Mouse (Mus musculus): ENCODE measurements around the gene Rad9b. TPM values are rescaled to one million over a fixed set of nuclear protein-coding genes. Genes with fewer than 3 reads are reported as not detected.
A peak's percentile ranks its signal among the peaks of the same experiment; 100 is the strongest.

Gene Rad9b
- total RNA-seq (2014; rRNA removed) (5.1 and 8.3 TPM in 2 replicates), polyA plus RNA-seq (2015; fragmentation: Nextera tagmentation; extraction: Ambion mirVana) (14.0 and 15.0 TPM in 2 replicates)

- WGBS, result 2% methylated on average over 51 of the region's 51 CpGs
- Histone ChIP-seq H3K27ac (peak within 1 kb of the TSS; percentile 88), H3K9me3 (ENCODE audit: low read length) (no peaks in the 10 kb centered on the region), H3K27me3 (ENCODE audit: insufficient read depth, low read length) (no peaks in the 10 kb centered on the region), H3K4me2 (ENCODE audit: low read depth, low read length) (peak within 1 kb of the TSS; percentile 73), H3K4me1 (ENCODE audit: insufficient read depth, low read length) (peaks cover 4% of the 10 kb centered on the region), H3K4me3 (ENCODE audit: low read length) (peak within 1 kb of the TSS; percentile 69), H3K36me3 (ENCODE audit: insufficient read depth, low read length) (no peaks in the 10 kb centered on the region), H3K9ac (replicated peaks; ENCODE audit: low read length) (peak within 1 kb of the TSS; percentile 81)
- no peak for TF ChIP-seq CTCF (IDR thresholded peaks at IDR 0.05; ENCODE audit: low read depth)
- DNase-seq (ENCODE audit: low spot score) (peak; percentile 100), ATAC-seq (peak; percentile 94)
Observed at GRCm38 (mm10) chr5:122353807-122354491, at the start of gene Rad9b, which contains the start of gene Vps29. Rad9b (minus strand) TSS chr5:122354233. Vps29 (plus strand) TSS chr5:122354369.

DNA sequence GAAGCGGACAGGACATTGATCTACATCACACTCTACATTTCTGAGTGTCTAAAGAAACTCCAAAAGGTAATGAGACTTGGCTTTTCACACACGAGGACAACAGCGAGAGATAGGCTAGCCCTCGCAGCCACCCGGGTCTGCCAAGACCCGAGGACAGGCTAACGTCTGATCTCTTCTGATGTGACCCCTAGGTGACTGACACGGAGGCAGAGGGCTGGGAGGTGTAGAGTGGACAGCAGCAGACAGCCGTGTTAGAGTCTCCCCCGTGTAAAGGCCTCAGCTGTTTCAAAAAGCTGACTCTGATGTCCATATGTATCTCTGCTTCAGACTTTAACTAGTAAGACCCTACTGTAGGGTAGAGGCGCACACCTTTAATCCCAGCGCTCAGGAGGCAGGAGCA, 49.3 kb upstream of the Rad9b start:
- Histone ChIP-seq H3K27ac (no peak overlapping the region), H3K9ac (replicated peaks; ENCODE audit: low read length) (no peak overlapping the region), H3K27me3 (ENCODE audit: insufficient read depth, low read length) (no peaks in the 10 kb centered on the region), H3K4me1 (ENCODE audit: insufficient read depth, low read length) (no peaks in the 10 kb centered on the region), H3K36me3 (ENCODE audit: insufficient read depth, low read length) (peaks cover 22% of the 10 kb centered on the region), H3K4me2 (ENCODE audit: low read depth, low read length) (no peak overlapping the region), H3K9me3 (ENCODE audit: low read length) (no peaks in the 10 kb centered on the region), H3K4me3 (ENCODE audit: low read length) (no peak overlapping the region)
- no peak for TF ChIP-seq CTCF (IDR thresholded peaks at IDR 0.05; ENCODE audit: low read depth)
- 88% methylated on average over 12 of the region's 12 CpGs for WGBS
- DNase-seq (ENCODE audit: low spot score) (no peak), ATAC-seq (no peak)

GRCm38 (mm10) chr5:122402772-122403171, 48.7 kb upstream of the Rad9b start:
- WGBS, result 71% methylated on average over 5 of the region's 5 CpGs
- Histone ChIP-seq H3K36me3 (ENCODE audit: insufficient read depth, low read length) (peaks cover 24% of the 10 kb centered on the region), H3K9ac (replicated peaks; ENCODE audit: low read length) (no peak overlapping the region), H3K4me1 (ENCODE audit: insufficient read depth, low read length) (no peaks in the 10 kb centered on the region), H3K4me3 (ENCODE audit: low read length) (no peak overlapping the region), H3K27ac (peak overlapping the region; percentile 66), H3K27me3 (ENCODE audit: insufficient read depth, low read length) (no peaks in the 10 kb centered on the region), H3K4me2 (ENCODE audit: low read depth, low read length) (no peak overlapping the region), H3K9me3 (ENCODE audit: low read length) (no peaks in the 10 kb centered on the region)
- peak; percentile 72 for DNase-seq (ENCODE audit: low spot score)
- peak; percentile 80 for ATAC-seq
- no peak for TF ChIP-seq CTCF (IDR thresholded peaks at IDR 0.05; ENCODE audit: low read depth)

DNA sequence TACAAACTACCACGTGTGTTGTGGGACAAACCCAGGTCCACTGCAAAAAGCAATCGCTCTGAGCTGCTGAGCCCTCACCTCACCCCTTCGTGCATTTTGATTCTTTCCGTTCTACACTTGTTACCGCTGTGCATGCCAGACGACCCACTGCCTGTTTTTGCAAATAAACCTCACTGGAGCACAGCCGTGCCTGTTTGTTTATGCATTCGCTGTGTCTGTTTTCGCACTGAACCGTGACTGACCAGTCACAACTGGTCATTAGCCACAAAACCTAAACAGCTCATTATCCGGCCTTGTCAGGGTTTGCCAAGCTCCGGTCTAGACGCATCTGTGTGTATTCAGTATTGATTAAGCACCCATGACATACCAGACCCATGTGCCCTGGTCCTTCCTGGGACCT, 48.1 kb upstream of the Rad9b start:
- Histone ChIP-seq H3K36me3 (ENCODE audit: insufficient read depth, low read length) (peaks cover 30% of the 10 kb centered on the region), H3K4me1 (ENCODE audit: insufficient read depth, low read length) (no peaks in the 10 kb centered on the region), H3K9me3 (ENCODE audit: low read length) (no peaks in the 10 kb centered on the region), H3K4me3 (ENCODE audit: low read length) (no peak overlapping the region), H3K27ac (peak overlapping the region; percentile 66), H3K9ac (replicated peaks; ENCODE audit: low read length) (no peak overlapping the region), H3K4me2 (ENCODE audit: low read depth, low read length) (no peak overlapping the region), H3K27me3 (ENCODE audit: insufficient read depth, low read length) (no peaks in the 10 kb centered on the region)
- DNase-seq (ENCODE audit: low spot score) (peak; percentile 16), ATAC-seq (no peak)
- no peak for TF ChIP-seq CTCF (IDR thresholded peaks at IDR 0.05; ENCODE audit: low read depth)
- WGBS, result 66% methylated on average over 13 of the region's 13 CpGs

DNA sequence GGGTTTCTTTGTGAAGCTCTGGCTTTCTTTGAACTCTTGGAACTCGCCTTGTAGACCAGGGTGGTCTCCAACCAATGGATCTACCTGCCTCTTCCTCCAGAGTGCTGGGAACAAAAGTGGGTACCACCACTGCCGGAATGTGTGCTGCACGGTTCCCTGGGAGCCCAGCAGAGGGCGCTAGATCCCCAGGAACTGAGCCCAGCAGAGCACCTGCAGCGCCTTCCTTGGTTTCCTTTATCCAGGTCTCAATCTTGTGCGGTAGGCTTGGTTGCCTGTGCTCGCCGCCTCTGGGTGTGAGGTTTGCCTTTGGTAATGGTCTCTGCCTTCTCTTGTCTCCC, 47.2 kb upstream of the Rad9b start:
- DNase-seq (ENCODE audit: low spot score) (peak; percentile 76), ATAC-seq (no peak)
- 17% methylated on average over 8 of the region's 8 CpGs for WGBS
- H3K9ac ChIP-seq (replicated peaks; ENCODE audit: low read length), result no peak overlapping the region
- H3K9me3 ChIP-seq (ENCODE audit: low read length), result no peaks in the 10 kb centered on the region
- no peak overlapping the region for H3K4me2 ChIP-seq (ENCODE audit: low read depth, low read length)
- no peaks in the 10 kb centered on the region for H3K4me1 ChIP-seq (ENCODE audit: insufficient read depth, low read length)
- peaks cover 35% of the 10 kb centered on the region for H3K36me3 ChIP-seq (ENCODE audit: insufficient read depth, low read length)
- peak; percentile 96 for TF ChIP-seq CTCF (IDR thresholded peaks at IDR 0.05; ENCODE audit: low read depth)
- no peaks in the 10 kb centered on the region for H3K27me3 ChIP-seq (ENCODE audit: insufficient read depth, low read length)
- H3K4me3 ChIP-seq (ENCODE audit: low read length), result no peak overlapping the region
- no peak overlapping the region for H3K27ac ChIP-seq

GRCm38 (mm10) chr5:122400628-122401302, 46.7 kb upstream of the Rad9b start:
- no peak overlapping the region for H3K27ac ChIP-seq
- no peaks in the 10 kb centered on the region for H3K9me3 ChIP-seq (ENCODE audit: low read length)
- TF ChIP-seq CTCF (IDR thresholded peaks at IDR 0.05; ENCODE audit: low read depth), result no peak
- ATAC-seq (no peak), DNase-seq (ENCODE audit: low spot score) (no peak)
- no peak overlapping the region for H3K9ac ChIP-seq (replicated peaks; ENCODE audit: low read length)
- no peak overlapping the region for H3K4me3 ChIP-seq (ENCODE audit: low read length)
- H3K4me1 ChIP-seq (ENCODE audit: insufficient read depth, low read length), result no peaks in the 10 kb centered on the region
- no peak overlapping the region for H3K4me2 ChIP-seq (ENCODE audit: low read depth, low read length)
- no peaks in the 10 kb centered on the region for H3K27me3 ChIP-seq (ENCODE audit: insufficient read depth, low read length)
- H3K36me3 ChIP-seq (ENCODE audit: insufficient read depth, low read length), result peaks cover 33% of the 10 kb centered on the region
- WGBS, result 84% methylated on average over 18 of the region's 18 CpGs

DNA sequence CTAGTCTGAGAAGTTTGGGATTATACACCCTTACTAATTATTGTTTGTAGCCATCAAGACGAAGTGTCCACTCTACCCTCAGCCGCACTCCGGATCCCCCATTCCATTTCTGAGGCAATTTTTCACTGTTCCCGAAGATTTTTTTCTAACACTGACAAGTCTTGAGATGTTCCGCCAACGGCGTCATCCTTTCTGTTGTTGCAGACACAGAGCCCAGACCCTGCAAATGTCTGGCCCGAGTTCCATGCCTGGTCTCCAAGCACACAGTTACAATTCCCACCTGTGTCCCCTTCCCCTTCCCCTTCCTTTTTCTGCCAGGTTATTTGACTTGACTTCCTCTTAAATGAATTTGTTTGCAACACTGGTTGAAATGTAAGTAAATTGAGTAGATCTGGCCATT, 45.8 kb upstream of the Rad9b start:
- H3K9ac ChIP-seq (replicated peaks; ENCODE audit: low read length), result no peak overlapping the region
- H3K4me1 ChIP-seq (ENCODE audit: insufficient read depth, low read length), result no peaks in the 10 kb centered on the region
- H3K36me3 ChIP-seq (ENCODE audit: insufficient read depth, low read length), result peaks cover 24% of the 10 kb centered on the region
- no peak overlapping the region for H3K27ac ChIP-seq
- DNase-seq (ENCODE audit: low spot score) (no peak), ATAC-seq (no peak)
- no peaks in the 10 kb centered on the region for H3K9me3 ChIP-seq (ENCODE audit: low read length)
- no peaks in the 10 kb centered on the region for H3K27me3 ChIP-seq (ENCODE audit: insufficient read depth, low read length)
- 93% methylated on average over 8 of the region's 8 CpGs for WGBS
- H3K4me3 ChIP-seq (ENCODE audit: low read length), result no peak overlapping the region
- no peak for TF ChIP-seq CTCF (IDR thresholded peaks at IDR 0.05; ENCODE audit: low read depth)
- H3K4me2 ChIP-seq (ENCODE audit: low read depth, low read length), result no peak overlapping the region
